Mouse (Mus musculus) lung, adult 2 months (tissue): ENCODE results near the gene S100a6.

Experiments used
- CTCF ChIP-seq: fragments of 200-500 bp; IDR thresholded peaks from 2 replicates; pipeline ENCODE4 v1.5.1; 2011; ENCODE audit warnings: mild to moderate bottlenecking, low read length, control low read depth; ENCODE audit not compliant: insufficient read depth
- POLR2A ChIP-seq: fragments of 200-500 bp; IDR thresholded peaks from 2 replicates; pipeline ENCODE4 v1.6.1; 2011; ENCODE audit warnings: low read depth, mild to moderate bottlenecking, control low read depth, low read length, borderline replicate concordance; ENCODE audit errors: extremely low read depth

- TF ChIP-seq CTCF: no peak
- TF ChIP-seq POLR2A: no peak
These were observed 14.9 kb upstream of the S100a6 start for GRCm38 (mm10) chr3:90597736-90598135.
